Mouse (Mus musculus): ENCODE measurements around the gene Chst11. TPM values are rescaled to one million over a fixed set of nuclear protein-coding genes. Genes with fewer than 3 reads are reported as not detected.
"Not testable (repeated sequence)": the region's sequence is repeated elsewhere in the genome, so short reads cannot be mapped to it uniquely, and the experiment has no call there.

Gene Chst11
- polyA plus RNA-seq, 1 experiment, result 21.1 TPM

DNA sequence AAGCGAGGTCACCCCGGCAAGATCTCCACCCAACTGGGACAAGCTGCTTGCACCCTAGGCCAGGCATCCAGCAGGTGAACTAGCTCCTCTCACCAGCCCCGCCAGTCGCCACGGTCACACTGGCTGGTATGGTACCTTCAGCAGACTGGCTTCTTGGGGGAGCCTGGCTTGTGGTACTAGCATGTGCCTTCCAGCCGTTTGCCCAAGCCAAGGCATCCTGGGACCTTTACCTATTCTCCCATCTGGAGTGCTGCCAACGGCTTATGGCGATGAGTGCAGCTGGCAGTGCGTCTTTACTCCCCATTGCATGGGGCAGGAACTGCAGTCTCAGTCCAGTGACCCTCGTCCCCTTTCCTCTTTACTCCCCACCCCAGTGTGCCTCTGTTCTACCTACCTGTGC, 133.7 kb downstream of the Chst11 start:
- DNase-seq, result peak in 1 of 2 experiments; percentile 30
- H3K27me3 ChIP-seq (ENCODE audit: control insufficient read depth, insufficient read depth, low read length), result no peaks in the 10 kb centered on the region
- H3K27ac ChIP-seq (ENCODE audit: insufficient read depth, low read length), result no peak overlapping the region
- no peak overlapping the region for H3K4me3 ChIP-seq (replicated peaks; ENCODE audit: insufficient read depth, low read depth, low read length)
- H3K4me1 ChIP-seq (ENCODE audit: control insufficient read depth, insufficient read depth, low read length), result peaks cover 22% of the 10 kb centered on the region
- TF ChIP-seq CTCF (IDR thresholded peaks at IDR 0.05; ENCODE audit: borderline replicate concordance, insufficient read depth, low read depth, low read length), result no peak
- no peak for TF ChIP-seq POLR2A (IDR thresholded peaks at IDR 0.05; ENCODE audit: borderline replicate concordance, insufficient read depth, low read length)
- 30% methylated on average over 10 of the region's 10 CpGs for WGBS

DNA sequence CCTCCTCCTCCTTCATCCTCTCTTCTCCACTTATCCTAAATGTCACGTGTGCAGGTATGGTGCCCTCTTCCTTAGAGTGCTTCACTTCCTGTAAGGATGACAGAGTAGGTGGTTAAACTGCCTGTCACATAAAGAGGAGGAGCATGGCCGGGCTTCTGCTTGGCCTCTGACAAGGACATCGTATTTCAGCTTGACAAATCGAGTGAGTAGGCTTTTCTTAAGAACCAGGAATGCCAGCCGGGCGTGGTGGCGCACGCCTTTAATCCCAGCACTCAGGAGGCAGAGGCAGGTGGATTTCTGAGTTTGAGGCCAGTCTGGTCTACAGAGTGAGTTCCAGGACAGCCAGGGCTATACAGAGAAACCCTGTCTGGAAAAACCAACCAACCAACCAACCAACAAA, 134.2 kb downstream of the Chst11 start:
- not testable (repeated sequence) for H3K27me3 ChIP-seq (ENCODE audit: control insufficient read depth, insufficient read depth, low read length); H3K4me3 ChIP-seq (replicated peaks; ENCODE audit: insufficient read depth, low read depth, low read length); DNase-seq; H3K27ac ChIP-seq (ENCODE audit: insufficient read depth, low read length)
- WGBS, result 89% methylated on average over 8 of the region's 8 CpGs
- H3K4me1 ChIP-seq (ENCODE audit: control insufficient read depth, insufficient read depth, low read length), result peaks cover 22% of the 10 kb centered on the region

DNA sequence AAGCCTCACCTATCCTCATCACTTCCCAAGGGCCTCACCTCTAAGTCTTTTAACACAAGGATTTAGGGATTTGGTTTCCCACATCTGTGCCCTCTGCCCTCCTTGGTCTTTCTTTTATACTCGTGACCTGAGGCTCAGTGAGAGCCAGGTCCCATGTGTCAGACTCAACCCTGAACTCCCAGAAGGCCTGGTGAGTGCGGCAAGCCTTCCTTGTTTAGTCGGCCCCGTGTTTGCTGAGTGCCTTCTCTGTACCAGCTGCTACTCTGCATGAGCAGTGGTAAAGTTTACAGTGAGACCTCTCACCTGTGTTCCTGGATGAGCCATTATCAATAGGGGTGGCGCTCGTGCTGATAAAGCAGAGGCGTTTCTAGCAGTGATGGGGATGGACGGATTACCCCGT, 134.6 kb downstream of the Chst11 start:
- no peak for DNase-seq
- Histone ChIP-seq H3K27ac (ENCODE audit: insufficient read depth, low read length) (no peak overlapping the region), H3K4me3 (replicated peaks; ENCODE audit: insufficient read depth, low read depth, low read length) (no peak overlapping the region), H3K27me3 (ENCODE audit: control insufficient read depth, insufficient read depth, low read length) (no peaks in the 10 kb centered on the region), H3K4me1 (ENCODE audit: control insufficient read depth, insufficient read depth, low read length) (peaks cover 18% of the 10 kb centered on the region)
- WGBS, result 92% methylated on average over 9 of the region's 9 CpGs
- TF ChIP-seq CTCF (IDR thresholded peaks at IDR 0.05; ENCODE audit: borderline replicate concordance, insufficient read depth, low read depth, low read length) (no peak), POLR2A (IDR thresholded peaks at IDR 0.05; ENCODE audit: borderline replicate concordance, insufficient read depth, low read length) (no peak)

DNA sequence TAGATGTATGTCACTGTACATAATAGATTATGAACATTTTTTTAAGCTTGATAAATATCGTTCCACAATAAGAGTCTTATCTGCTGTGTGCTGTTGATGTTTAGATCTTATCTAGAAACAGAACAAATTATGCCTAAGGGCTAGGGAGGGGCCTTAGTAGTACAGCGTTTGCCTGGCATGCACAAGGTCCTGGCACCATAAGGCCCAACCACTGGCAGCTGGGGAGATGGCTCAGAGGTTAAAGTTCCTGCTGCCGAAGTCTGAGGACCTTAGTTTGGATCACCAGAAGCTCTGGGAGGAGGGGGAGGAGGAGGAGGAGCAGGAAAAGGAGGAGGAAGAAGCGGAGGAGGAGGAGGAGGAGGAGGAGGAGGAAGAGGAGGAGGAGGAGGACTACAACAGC, 135.6 kb downstream of the Chst11 start:
- Histone ChIP-seq H3K27ac (ENCODE audit: insufficient read depth, low read length) (no peak overlapping the region), H3K27me3 (ENCODE audit: control insufficient read depth, insufficient read depth, low read length) (no peaks in the 10 kb centered on the region), H3K4me1 (ENCODE audit: control insufficient read depth, insufficient read depth, low read length) (peaks cover 15% of the 10 kb centered on the region), H3K4me3 (replicated peaks; ENCODE audit: insufficient read depth, low read depth, low read length) (no peak overlapping the region)
- 75% methylated on average over 4 of the region's 4 CpGs for WGBS
- no peak for DNase-seq
- TF ChIP-seq CTCF (IDR thresholded peaks at IDR 0.05; ENCODE audit: borderline replicate concordance, insufficient read depth, low read depth, low read length) (no peak), POLR2A (IDR thresholded peaks at IDR 0.05; ENCODE audit: borderline replicate concordance, insufficient read depth, low read length) (no peak)

DNA sequence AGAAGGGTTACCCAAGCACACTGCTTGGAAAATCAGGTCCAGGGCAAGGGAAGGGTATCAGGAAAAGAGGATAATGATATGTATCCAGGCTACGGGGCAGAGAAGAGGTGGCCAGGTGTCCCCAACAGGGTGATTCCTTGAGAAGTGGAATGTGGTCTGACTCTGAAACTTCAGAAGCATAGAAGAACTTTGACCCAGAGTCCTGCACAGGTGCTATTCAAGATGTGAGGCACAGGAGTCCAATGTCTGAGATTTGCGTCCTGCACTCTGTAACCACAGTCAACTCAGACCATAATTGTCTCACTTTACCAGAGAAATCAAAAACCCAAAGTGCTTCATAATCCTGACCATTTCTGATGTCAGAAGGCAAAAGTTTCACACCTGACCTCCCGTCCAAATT, 139.3 kb downstream of the Chst11 start:
- 98% methylated on average over 3 of the region's 3 CpGs for WGBS
- no peaks in the 10 kb centered on the region for H3K27me3 ChIP-seq (ENCODE audit: control insufficient read depth, insufficient read depth, low read length)
- no peak for TF ChIP-seq CTCF (IDR thresholded peaks at IDR 0.05; ENCODE audit: borderline replicate concordance, insufficient read depth, low read depth, low read length)
- TF ChIP-seq POLR2A (IDR thresholded peaks at IDR 0.05; ENCODE audit: borderline replicate concordance, insufficient read depth, low read length), result no peak
- peaks cover 4% of the 10 kb centered on the region; the same call in 1 of the 2 replicates for H3K4me1 ChIP-seq (ENCODE audit: control insufficient read depth, insufficient read depth, low read length)
- no peak for DNase-seq
- H3K4me3 ChIP-seq (replicated peaks; ENCODE audit: insufficient read depth, low read depth, low read length), result no peak overlapping the region
- no peak overlapping the region for H3K27ac ChIP-seq (ENCODE audit: insufficient read depth, low read length)

DNA sequence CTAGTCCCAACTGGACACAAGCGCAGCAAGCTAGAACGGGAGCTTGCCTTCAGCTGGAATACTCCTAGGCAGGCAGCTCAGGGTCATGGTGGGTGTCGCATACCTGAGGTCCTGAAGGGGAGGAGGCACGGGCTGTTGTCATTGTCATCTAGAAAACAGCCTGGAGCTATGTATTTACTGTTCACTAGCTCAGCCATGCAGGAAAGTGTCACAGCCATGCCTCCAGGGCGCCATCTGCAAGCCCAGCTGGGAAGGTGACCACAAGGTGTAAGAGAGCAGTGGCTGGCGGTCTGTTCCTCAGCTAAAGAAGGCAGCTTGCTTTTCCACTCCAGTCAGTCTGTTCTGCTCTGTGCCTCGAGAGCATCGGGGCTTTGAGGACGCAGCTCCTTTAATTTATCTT, 141.1 kb downstream of the Chst11 start:
- peak; percentile 82 to 87 for DNase-seq
- H3K4me1 ChIP-seq (ENCODE audit: control insufficient read depth, insufficient read depth, low read length), result peaks cover 16% of the 10 kb centered on the region
- 11% methylated on average over 9 of the region's 9 CpGs for WGBS
- H3K27me3 ChIP-seq (ENCODE audit: control insufficient read depth, insufficient read depth, low read length), result no peaks in the 10 kb centered on the region
- H3K4me3 ChIP-seq (replicated peaks; ENCODE audit: insufficient read depth, low read depth, low read length), result no peak overlapping the region
- TF ChIP-seq POLR2A (IDR thresholded peaks at IDR 0.05; ENCODE audit: borderline replicate concordance, insufficient read depth, low read length), result 0 out of 2 replicates have a peak, but pooled peaks have one; percentile 27
- TF ChIP-seq CTCF (IDR thresholded peaks at IDR 0.05; ENCODE audit: borderline replicate concordance, insufficient read depth, low read depth, low read length), result peak; percentile 53; the same call in 1 of the 2 replicates
- H3K27ac ChIP-seq (ENCODE audit: insufficient read depth, low read length), result peak overlapping the region; percentile 14; the same call in 1 of the 2 replicates

DNA sequence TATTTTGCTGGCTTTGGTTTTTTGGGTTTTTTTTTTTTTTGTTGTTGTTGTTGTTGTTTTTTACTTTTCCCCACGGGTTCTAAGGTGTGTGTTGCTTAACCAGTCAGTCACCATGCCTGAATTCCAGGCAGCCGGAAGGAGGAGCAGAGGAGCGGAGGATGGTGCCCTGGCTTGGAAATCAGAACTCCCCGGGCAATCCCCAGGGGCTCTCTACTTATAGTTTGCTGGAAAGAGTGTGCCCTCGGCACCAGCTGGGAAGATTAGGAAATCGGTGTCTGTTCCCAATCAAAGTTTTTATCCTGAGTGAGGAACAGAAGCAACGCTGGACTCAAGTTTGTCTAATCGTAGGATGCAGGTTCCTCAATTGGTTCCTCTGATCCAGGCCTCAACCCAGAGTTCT, 143.1 kb downstream of the Chst11 start:
- no peak overlapping the region for H3K4me3 ChIP-seq (replicated peaks; ENCODE audit: insufficient read depth, low read depth, low read length)
- TF ChIP-seq POLR2A (IDR thresholded peaks at IDR 0.05; ENCODE audit: borderline replicate concordance, insufficient read depth, low read length) (no peak), CTCF (IDR thresholded peaks at IDR 0.05; ENCODE audit: borderline replicate concordance, insufficient read depth, low read depth, low read length) (no peak)
- no peaks in the 10 kb centered on the region for H3K27me3 ChIP-seq (ENCODE audit: control insufficient read depth, insufficient read depth, low read length)
- WGBS, result 87% methylated on average over 8 of the region's 8 CpGs
- DNase-seq, result no peak
- no peak overlapping the region for H3K27ac ChIP-seq (ENCODE audit: insufficient read depth, low read length)
- peaks cover 22% of the 10 kb centered on the region for H3K4me1 ChIP-seq (ENCODE audit: control insufficient read depth, insufficient read depth, low read length)

DNA sequence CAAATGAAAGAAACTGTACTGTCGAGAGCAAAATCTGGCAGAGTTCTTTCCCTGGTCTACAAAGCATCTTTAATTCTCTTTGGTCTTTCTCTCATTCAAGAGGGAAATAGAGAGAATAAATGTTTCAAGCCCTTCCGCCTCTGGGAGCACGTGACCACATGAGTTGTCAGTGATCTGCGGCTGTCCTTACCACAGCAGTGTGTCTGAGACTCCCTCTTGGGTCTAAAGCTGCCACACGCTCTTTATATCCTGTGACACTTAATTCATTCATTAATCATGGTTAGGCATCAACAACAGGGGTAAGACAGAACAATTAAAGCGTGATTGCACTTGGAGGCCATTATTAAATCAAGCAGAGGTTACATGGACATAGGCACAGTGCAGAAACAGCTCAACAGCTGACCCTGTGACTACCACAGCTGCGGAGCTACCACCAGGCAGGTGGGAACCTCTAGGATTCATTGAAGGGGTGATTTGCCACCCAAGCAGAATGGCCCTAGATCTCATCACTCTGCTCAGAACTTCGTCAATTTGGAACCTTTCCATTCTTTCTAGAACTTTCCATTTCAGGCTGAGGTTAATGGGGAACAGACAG, 144.4 kb downstream of the Chst11 start:
- Histone ChIP-seq H3K4me1 (ENCODE audit: control insufficient read depth, insufficient read depth, low read length) (peaks cover 29% of the 10 kb centered on the region), H3K4me3 (replicated peaks; ENCODE audit: insufficient read depth, low read depth, low read length) (no peak overlapping the region), H3K27ac (ENCODE audit: insufficient read depth, low read length) (no peak overlapping the region), H3K27me3 (ENCODE audit: control insufficient read depth, insufficient read depth, low read length) (no peaks in the 10 kb centered on the region)
- WGBS, result 74% methylated on average over 8 of the region's 8 CpGs
- no peak for TF ChIP-seq CTCF (IDR thresholded peaks at IDR 0.05; ENCODE audit: borderline replicate concordance, insufficient read depth, low read depth, low read length)
- TF ChIP-seq POLR2A (IDR thresholded peaks at IDR 0.05; ENCODE audit: borderline replicate concordance, insufficient read depth, low read length), result no peak
- no peak for DNase-seq
